Mouse (Mus musculus): ENCODE results near the gene Utp6. TPM values are rescaled to one million over a fixed set of nuclear protein-coding genes. Genes with fewer than 3 reads are reported as not detected.

The Utp6 gene
- polyA plus RNA-seq (2012; rRNA removed), result 0.57 and 0.78 TPM in 2 replicates

GRCm38 (mm10) chr11:79962125-79962876, at the start of gene Utp6:
Gene Utp6, minus strand, starts transcription at chr11:79962390.

GRCm38 (mm10) chr11:79992592-79993355, 30.6 kb upstream of the Utp6 start, which contains the start of gene Suz12:
Gene Suz12, plus strand, starts transcription at chr11:79993106.

Other genes with a start within 250 kb of the Utp6 start
- 0.56 and 0.67 TPM in 2 replicates for gene Suz12, start 30.7 kb upstream of the Utp6 start, polyA plus RNA-seq (2012; rRNA removed)
- 0.94 and 1.5 TPM in 2 replicates for gene Crlf3, start 118.6 kb upstream of the Utp6 start, polyA plus RNA-seq (2012; rRNA removed)
- gene Atad5, start 127.0 kb upstream of the Utp6 start, polyA plus RNA-seq (2012; rRNA removed), result 0.01 and 0.16 TPM in 2 replicates
- 0.67 and 0.82 TPM in 2 replicates for gene Tefm, start 179.8 kb upstream of the Utp6 start, polyA plus RNA-seq (2012; rRNA removed)
- 2.7 and 5.4 TPM in 2 replicates for gene Adap2, start 191.7 kb upstream of the Utp6 start, polyA plus RNA-seq (2012; rRNA removed)
- gene Rnf135, start 221.5 kb upstream of the Utp6 start, polyA plus RNA-seq (2012; rRNA removed), result 1.9 and 2.2 TPM in 2 replicates
- 1.5 and 2.1 TPM in 2 replicates for gene Rhot1, start 246.6 kb upstream of the Utp6 start, polyA plus RNA-seq (2012; rRNA removed)